Mouse (Mus musculus) neutrophil, adult 83 days (primary cell): Measurements from ENCODE around the gene Vmn2r28. TPM values are rescaled to one million over a fixed set of nuclear protein-coding genes. Genes with fewer than 3 reads are reported as not detected.

ENCODE experiments used
- total RNA-seq, 2 experiments: library from RNA; stranded (reverse); gene quantifications; one replicate each; pipeline ENCODE4 v1.2.4; 2023

Gene Vmn2r28
- total RNA-seq, result not detected

GRCm38 (mm10) chr7:5493856-5494255 is at the start of gene Vmn2r28:
Gene Vmn2r28 (minus strand): TSS chr7:5493956.

GRCm38 (mm10) chr7:5456674-5457073 is 37.1 kb downstream of the Vmn2r28 start, which contains the start of gene Vmn1r59:
Gene Vmn1r59 (minus strand): TSS chr7:5456774.

Other genes with a start within 250 kb of the Vmn2r28 start
- gene Gm5065, start 143.4 kb downstream of the Vmn2r28 start, total RNA-seq, result not detected
- not detected for gene Nlrp2, start 142.9 kb downstream of the Vmn2r28 start, total RNA-seq
- not detected for gene Vmn1r58, start 80.6 kb downstream of the Vmn2r28 start, total RNA-seq
- not detected for gene Vmn1r59, start 37.2 kb downstream of the Vmn2r28 start, total RNA-seq
- not detected for gene Vmn1r60, start 53.4 kb upstream of the Vmn2r28 start, total RNA-seq
- not detected for gene Vmn1r61, start 119.3 kb upstream of the Vmn2r28 start, total RNA-seq
- gene Vmn1r62, start 179.7 kb upstream of the Vmn2r28 start, total RNA-seq, result not detected